Mouse (Mus musculus) MEL (cell line): Measurements from ENCODE around the gene Naif1. TPM values are rescaled to one million over a fixed set of nuclear protein-coding genes. Genes with fewer than 3 reads are reported as not detected.

Experiments
- DNase-seq: peaks from one replicate; pipeline ENCODE4 v3.0.0; 2011; ENCODE audit warnings: low read depth, low spot score
- H3K27ac ChIP-seq: 2 replicates; pipeline ENCODE4 v1.5.1; 2012; ENCODE audit warnings: low read depth, mild to moderate bottlenecking, control low read depth, low read length, moderate library complexity; ENCODE audit not compliant: control insufficient read depth
- H3K27me3 ChIP-seq, 2 experiments: fragments of 150-350 bp in 1 of 2; sonication (generic) in 1 of 2; 2 replicates each; pipeline ENCODE4 v1.6.1; 2012; ENCODE audit warnings: low read length in 2 of 2, mild to moderate bottlenecking in 2 of 2, improper control_type of control experiment in 1 of 2, moderate library complexity in 1 of 2; ENCODE audit not compliant: insufficient read depth in 2 of 2, control insufficient read depth in 1 of 2
- H3K36me3 ChIP-seq, 2 experiments: 2 replicates each; pipeline ENCODE4 v1.6.1; 2012 to 2014; ENCODE audit warnings: low read length in 2 of 2, improper control_type of control experiment in 1 of 2, inconsistent platforms in 1 of 2, mild to moderate bottlenecking in 1 of 2; ENCODE audit not compliant: insufficient read depth in 2 of 2, control insufficient read depth in 1 of 2
- H3K4me1 ChIP-seq, 2 experiments: fragments of 150-350 bp in 1 of 2; sonication (generic) in 1 of 2; 2 replicates each; pipeline ENCODE4 v1.6.1; 2012; ENCODE audit warnings: low read length in 2 of 2, improper control_type of control experiment in 1 of 2, mild to moderate bottlenecking in 1 of 2; ENCODE audit not compliant: insufficient read depth in 2 of 2, control insufficient read depth in 1 of 2
- H3K4me3 ChIP-seq, 2 experiments: fragments of 150-350 bp in 1 of 2; sonication (generic) in 1 of 2; 2 replicates each; pipeline ENCODE4 v1.5.1; 2012; ENCODE audit warnings: low read depth in 2 of 2, low read length in 2 of 2, mild to moderate bottlenecking in 2 of 2, moderate library complexity in 2 of 2, control low read depth in 1 of 2, improper control_type of control experiment in 1 of 2; ENCODE audit not compliant: control insufficient read depth in 1 of 2, insufficient read depth in 1 of 2
- H3K79me2 ChIP-seq: 2 replicates; pipeline ENCODE4 v1.6.1; 2012; ENCODE audit warnings: mild to moderate bottlenecking, low read length, moderate library complexity; ENCODE audit not compliant: control insufficient read depth, poor library complexity, insufficient read depth
- H3K9ac ChIP-seq: 2 replicates; pipeline ENCODE4 v1.6.1; 2012; ENCODE audit warnings: low read depth, mild to moderate bottlenecking, control low read depth, low read length, moderate library complexity; ENCODE audit not compliant: control insufficient read depth, poor library complexity, severe bottlenecking
- H3K9me3 ChIP-seq: fragments of 150-350 bp; sonication (generic); replicated peaks from 2 replicates; pipeline ENCODE4 v1.6.1; 2012; ENCODE audit warnings: mild to moderate bottlenecking, low read length, improper control_type of control experiment, moderate library complexity; ENCODE audit not compliant: insufficient read depth
- CHD1 ChIP-seq: IDR thresholded peaks from 2 replicates; pipeline ENCODE4 v1.6.1; 2012; ENCODE audit warnings: low read depth, mild to moderate bottlenecking, inconsistent platforms, low read length, improper control_type of control experiment
- CHD2 ChIP-seq: IDR thresholded peaks from 2 replicates; pipeline ENCODE4 v1.6.1; 2011; ENCODE audit warnings: low read length, improper control_type of control experiment
- CTCF ChIP-seq, 3 experiments: IDR thresholded peaks in 2 of 3; conservative IDR thresholded peaks in 1 of 3; 2 replicates each; pipeline ENCODE4 v1.5.1; 2011 to 2012; ENCODE audit warnings: low read length in 3 of 3, low read depth in 2 of 3, mild to moderate bottlenecking in 2 of 3, improper control_type of control experiment in 1 of 3, inconsistent platforms in 1 of 3, mixed read lengths in 1 of 3, moderate library complexity in 1 of 3; ENCODE audit not compliant: control insufficient read depth in 1 of 3, insufficient read depth in 1 of 3, poor library complexity in 1 of 3, severe bottlenecking in 1 of 3
- E2F4 ChIP-seq: IDR thresholded peaks from 2 replicates; pipeline ENCODE4 v1.6.1; 2011; ENCODE audit warnings: low read depth, low read length, improper control_type of control experiment, borderline replicate concordance
- ELF1 ChIP-seq: IDR thresholded peaks from 2 replicates; pipeline ENCODE4 v1.6.1; 2014; ENCODE audit warnings: low read depth, mild to moderate bottlenecking, inconsistent platforms, low read length, improper control_type of control experiment, moderate library complexity
- EP300 ChIP-seq, 2 experiments: IDR thresholded peaks; 2 replicates each; pipeline ENCODE4 v1.6.1; 2011; ENCODE audit warnings: improper control_type of control experiment in 2 of 2, low read length in 2 of 2, low read depth in 1 of 2, mild to moderate bottlenecking in 1 of 2
- GABPA ChIP-seq: IDR thresholded peaks from 2 replicates; pipeline ENCODE4 v1.6.1; 2012; ENCODE audit warnings: low read depth, mild to moderate bottlenecking, inconsistent platforms, low read length, improper control_type of control experiment, moderate library complexity
- GATA1 ChIP-seq: IDR thresholded peaks from 2 replicates; pipeline ENCODE4 v1.6.1; 2011; ENCODE audit warnings: low read depth, low read length, improper control_type of control experiment
- HCFC1 ChIP-seq: IDR thresholded peaks from 2 replicates; pipeline ENCODE4 v1.6.1; 2012; ENCODE audit warnings: low read depth, mild to moderate bottlenecking, inconsistent platforms, low read length, improper control_type of control experiment, moderate library complexity
- MAFK ChIP-seq: IDR thresholded peaks from 2 replicates; pipeline ENCODE4 v1.6.1; 2011; ENCODE audit warnings: low read depth, mild to moderate bottlenecking, low read length, improper control_type of control experiment, borderline replicate concordance
- MAX ChIP-seq: IDR thresholded peaks from 2 replicates; pipeline ENCODE4 v1.6.1; 2011; ENCODE audit warnings: low read length, improper control_type of control experiment
- MAZ ChIP-seq: IDR thresholded peaks from 2 replicates; pipeline ENCODE4 v1.6.1; 2012; ENCODE audit warnings: low read depth, mild to moderate bottlenecking, inconsistent platforms, low read length, improper control_type of control experiment
- MEF2A ChIP-seq: IDR thresholded peaks from 2 replicates; pipeline ENCODE4 v1.6.1; 2014; ENCODE audit warnings: low read depth, mild to moderate bottlenecking, inconsistent platforms, low read length, improper control_type of control experiment; ENCODE audit not compliant: poor library complexity, insufficient replicate concordance, severe bottlenecking; ENCODE audit errors: extremely low read depth
- MXI1 ChIP-seq: IDR thresholded peaks from 2 replicates; pipeline ENCODE4 v1.6.1; 2011; ENCODE audit warnings: mild to moderate bottlenecking, low read depth, low read length, improper control_type of control experiment
- MYC ChIP-seq: IDR thresholded peaks from 2 replicates; pipeline ENCODE4 v1.6.1; 2011; ENCODE audit warnings: low read depth, mild to moderate bottlenecking, low read length, improper control_type of control experiment, moderate library complexity
- NRF1 ChIP-seq: IDR thresholded peaks from 2 replicates; pipeline ENCODE4 v1.6.1; 2014; ENCODE audit warnings: low read depth, mild to moderate bottlenecking, inconsistent platforms, low read length, improper control_type of control experiment, moderate library complexity; ENCODE audit not compliant: poor library complexity, insufficient read depth, severe bottlenecking
- POLR2AphosphoS2 ChIP-seq: IDR thresholded peaks from 2 replicates; pipeline ENCODE4 v1.6.1; 2011; ENCODE audit warnings: low read length, improper control_type of control experiment
- POLR2AphosphoS5 ChIP-seq: IDR thresholded peaks from 2 replicates; pipeline ENCODE4 v1.6.1; 2012; ENCODE audit warnings: low read depth, borderline replicate concordance, mild to moderate bottlenecking, inconsistent platforms, low read length, moderate library complexity, mixed read lengths
- RAD21 ChIP-seq: IDR thresholded peaks from 2 replicates; pipeline ENCODE4 v1.6.1; 2011; ENCODE audit warnings: mild to moderate bottlenecking, low read depth, low read length, improper control_type of control experiment
- SMC3 ChIP-seq: IDR thresholded peaks from 2 replicates; pipeline ENCODE4 v1.6.1; 2011; ENCODE audit warnings: low read depth, low read length, improper control_type of control experiment
- TBP ChIP-seq: IDR thresholded peaks from 2 replicates; pipeline ENCODE4 v1.8.0; 2011; ENCODE audit warnings: low read depth, low read length, improper control_type of control experiment
- UBTF ChIP-seq: IDR thresholded peaks from 2 replicates; pipeline ENCODE4 v1.6.1; 2012; ENCODE audit warnings: low read depth, mild to moderate bottlenecking, inconsistent platforms, low read length, improper control_type of control experiment, moderate library complexity, borderline replicate concordance; ENCODE audit not compliant: insufficient read depth
- USF2 ChIP-seq, 2 experiments: IDR thresholded peaks; 2 replicates each; pipeline ENCODE4 v1.6.1; 2011 to 2012; ENCODE audit warnings: improper control_type of control experiment in 2 of 2, low read length in 2 of 2, borderline replicate concordance in 1 of 2, inconsistent platforms in 1 of 2, low read depth in 1 of 2, mild to moderate bottlenecking in 1 of 2; ENCODE audit not compliant: insufficient read depth in 1 of 2
- ZC3H11A ChIP-seq: IDR thresholded peaks from 2 replicates; pipeline ENCODE4 v1.6.1; 2012; ENCODE audit warnings: low read depth, mild to moderate bottlenecking, inconsistent platforms, low read length, improper control_type of control experiment
- ZKSCAN1 ChIP-seq: IDR thresholded peaks from 2 replicates; pipeline ENCODE4 v1.6.1; 2012; ENCODE audit warnings: low read depth, mild to moderate bottlenecking, inconsistent platforms, low read length, improper control_type of control experiment, moderate library complexity
- ZMIZ1 ChIP-seq: IDR thresholded peaks from 2 replicates; pipeline ENCODE4 v1.6.1; 2012; ENCODE audit warnings: low read depth, mild to moderate bottlenecking, inconsistent platforms, low read length, improper control_type of control experiment, moderate library complexity
- polyA plus RNA-seq, 2 experiments: library from polyadenylated mRNA; stranded (reverse) in 1 of 2; unstranded in 1 of 2; fragments of >175 nt in 1 of 2; fragments of >200 nt in 1 of 2; gene quantifications; 2 replicates each; pipeline versions ENCODE4 v1.2.1 to v1.2.4; 2012; ENCODE audit warnings: low replicate concordance in 2 of 2, low read depth in 1 of 2; ENCODE audit not compliant: insufficient read length in 2 of 2, insufficient read depth in 1 of 2, missing spikeins in 1 of 2
- total RNA-seq: library from RNA; depleted of rRNA; stranded (reverse); fragments of 300-350 nt; gene quantifications from 2 replicates; pipeline ENCODE4 v1.2.3, GENCODE M21; 2012

Gene Naif1
- total and polyA plus RNA-seq, 3 experiments, result 4.9 to 8.5 TPM; not detected in 1

DNA sequence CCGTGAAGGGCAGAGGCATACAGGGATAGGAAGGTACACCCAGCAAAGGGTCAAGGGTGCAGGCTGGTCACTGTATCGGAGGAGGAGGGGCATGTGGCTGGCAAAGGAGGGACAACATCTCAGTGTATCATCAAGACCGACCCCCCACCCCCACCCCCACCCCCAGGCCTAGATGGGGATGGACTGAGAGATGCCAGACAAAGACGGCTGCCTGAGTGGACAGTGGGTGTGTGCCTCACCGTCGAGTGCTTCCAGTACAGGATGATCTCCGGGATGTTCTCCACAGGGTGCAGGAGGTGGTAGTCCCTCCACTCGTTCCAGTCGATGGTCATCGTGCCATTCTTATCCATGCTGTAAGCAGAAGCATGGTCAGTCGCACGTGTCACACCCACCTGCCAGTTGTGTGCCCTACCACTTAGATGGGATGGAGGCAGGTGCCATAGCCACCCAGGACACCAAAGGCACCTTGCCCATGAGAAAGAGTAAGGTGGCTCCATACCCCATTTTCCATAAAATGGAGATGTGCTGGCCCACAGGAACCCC is 30.1 kb upstream of the Naif1 start:
- Histone ChIP-seq H3K27me3 (no peaks in the 10 kb centered on the region), H3K79me2 (peaks cover 9% of the 10 kb centered on the region; the same call in 1 of the 2 replicates), H3K36me3 (peaks cover 0 to 36% of the 10 kb centered on the region in 2 experiments; a peak in 3 of 4 replicates), H3K4me3 (no peak overlapping the region), H3K27ac (no peak overlapping the region), H3K4me1 (peaks cover 21 to 34% of the 10 kb centered on the region in 2 experiments), H3K9me3 (no peaks in the 10 kb centered on the region), H3K9ac (no peak overlapping the region)
- no peak for TF ChIP-seq CHD2
- TF ChIP-seq CHD1, result no peak
- TF ChIP-seq ZMIZ1, result no peak
- no peak for TF ChIP-seq ELF1
- no peak for TF ChIP-seq USF2 (IDR thresholded peaks at IDR 0.05; ENCODE audit: borderline replicate concordance in 1 of 2, insufficient read depth in 1 of 2, low read depth in 1 of 2, low read length in 2 of 2)
- TF ChIP-seq GATA1, result no peak
- no peak for TF ChIP-seq GABPA
- no peak for TF ChIP-seq MXI1
- TF ChIP-seq MAX, result no peak
- no peak for TF ChIP-seq UBTF
- TF ChIP-seq POLR2AphosphoS2, result no peak
- no peak for TF ChIP-seq ZKSCAN1
- DNase-seq, result no peak

DNA sequence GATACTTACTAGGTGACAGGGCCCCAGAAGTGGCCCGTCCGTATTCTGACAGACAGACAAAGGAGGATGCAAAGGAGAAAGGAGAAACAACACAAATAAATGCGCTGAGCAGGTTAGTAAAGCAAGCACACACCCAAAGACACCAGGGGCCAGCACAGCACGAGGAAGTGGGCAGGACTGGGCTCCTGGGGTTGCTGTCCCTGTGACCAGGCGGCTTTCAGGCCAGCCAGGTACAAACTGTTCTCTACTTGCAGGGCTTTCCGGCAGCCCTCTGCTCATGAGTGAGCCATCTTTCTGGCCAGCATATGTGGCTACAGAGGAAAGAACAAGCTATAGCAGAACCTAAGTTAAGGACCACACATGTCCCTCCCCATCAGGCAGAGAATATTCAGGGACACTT is 29.6 kb upstream of the Naif1 start:
- no peak overlapping the region for H3K27ac ChIP-seq
- no peaks in the 10 kb centered on the region for H3K27me3 ChIP-seq
- H3K9me3 ChIP-seq, result no peaks in the 10 kb centered on the region
- no peak for DNase-seq
- H3K79me2 ChIP-seq, result peaks cover 9% of the 10 kb centered on the region; the same call in 1 of the 2 replicates
- TF ChIP-seq GATA1 (no peak), HCFC1 (no peak), MEF2A (no peak), SMC3 (no peak), MAZ (no peak), POLR2AphosphoS5 (no peak), NRF1 (no peak), E2F4 (no peak), CHD1 (no peak), USF2 (IDR thresholded peaks at IDR 0.05; ENCODE audit: borderline replicate concordance in 1 of 2, insufficient read depth in 1 of 2, low read depth in 1 of 2, low read length in 2 of 2) (no peak), RAD21 (no peak), GABPA (no peak), CHD2 (no peak), ZC3H11A (no peak), CTCF (IDR thresholded peaks at IDR 0.05 in 2 of 3, conservative IDR thresholded peaks at IDR 0.05 in 1 of 3; ENCODE audit: control insufficient read depth in 1 of 3, insufficient read depth in 1 of 3, low read depth in 2 of 3, low read length in 3 of 3, poor library complexity in 1 of 3, severe bottlenecking in 1 of 3) (no peak), EP300 (IDR thresholded peaks at IDR 0.05; ENCODE audit: low read depth in 1 of 2, low read length in 2 of 2) (no peak), MAFK (no peak), MYC (no peak), TBP (no peak)
- TF ChIP-seq, all 39 proteins: peak for 0
- Histone ChIP-seq H3K4me3 (no peak overlapping the region), H3K9ac (no peak overlapping the region), H3K4me1 (peaks cover 23 to 37% of the 10 kb centered on the region in 2 experiments), H3K36me3 (peaks cover 0 to 37% of the 10 kb centered on the region in 2 experiments; a peak in 3 of 4 replicates)
